In the genomic region with DNA sequence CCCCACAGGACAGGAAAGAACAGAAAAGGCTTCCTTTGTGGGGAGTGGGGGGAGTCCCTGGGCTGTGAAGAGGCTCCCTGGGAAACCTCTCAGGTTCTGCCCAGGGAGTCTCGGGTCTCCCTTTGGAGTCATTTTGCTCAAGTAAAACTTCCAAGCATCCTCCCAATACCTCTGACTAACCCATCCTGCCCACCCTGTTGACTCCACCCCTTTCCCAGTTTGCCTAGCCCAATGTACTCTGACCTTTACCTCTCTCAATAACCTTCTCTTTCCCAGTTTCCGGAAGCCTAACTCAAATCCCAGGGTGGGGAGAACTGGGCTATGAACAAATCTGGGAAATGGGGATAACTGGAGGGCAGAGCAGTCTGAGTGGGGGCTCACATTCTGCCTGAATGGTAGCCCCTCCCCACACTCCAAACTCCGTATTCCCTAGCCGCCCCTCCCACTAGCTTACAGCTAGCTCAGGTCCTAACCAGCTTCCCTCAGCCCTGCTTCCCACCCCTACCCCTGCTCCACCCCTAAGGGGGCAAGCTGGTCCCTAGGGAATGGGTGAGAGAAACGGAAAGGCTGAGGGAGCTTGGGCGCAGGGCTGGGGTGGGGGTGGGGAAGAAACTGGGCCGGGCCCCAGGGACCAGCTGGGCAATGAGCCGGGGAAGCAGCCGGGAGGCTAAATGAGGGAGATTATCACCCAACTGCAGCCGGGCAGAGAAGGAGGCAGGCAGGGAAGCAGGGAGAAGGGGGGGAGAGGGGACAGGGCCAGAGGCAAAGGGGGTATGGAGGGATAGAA, we compare ENCODE assay signal across 8 mouse cellular contexts. TPM values are rescaled to one million over a fixed set of nuclear protein-coding genes. Genes with fewer than 3 reads are reported as not detected.
DNase-seq lines count a peak whose midpoint lies in the region; ATAC-seq and TF ChIP-seq lines count a peak whose summit lies in the region.

No protein-coding gene starts in this region.

- TF ChIP-seq EP300 in MEL (IDR thresholded peaks at IDR 0.05; ENCODE audit: low read depth in 1 of 2, low read length in 2 of 2): peak in 1 of 2 experiments; percentile 56; a peak in 2 of 4 replicates

- H3K4me2 ChIP-seq in hindbrain, embryonic 11.5 days (replicated peaks; ENCODE audit: low read depth, low read length): peak overlapping the region; percentile 22

- peak; percentile 53 for DNase-seq in cerebellum, adult 9-11 months
- DNase-seq in cerebellum, adult 9-10 months: no peak
- DNase-seq in MEL (ENCODE audit: low read depth, low spot score): peak; percentile 36
- DNase-seq in hindbrain, embryonic 11.5 days (ENCODE audit: low spot score): peak; percentile 55
- DNase-seq in midbrain, embryonic 10.5 days (ENCODE audit: low spot score): peak; percentile 67
- no peak for DNase-seq in gastrocnemius, adult 8-10 months (ENCODE audit: low spot score in 2 of 2)
- no peak for DNase-seq in right cerebral cortex, postnatal 36 days (ENCODE audit: low spot score in 2 of 2)
- DNase-seq in kidney, adult 18-20 months: no peak

- H3K27me3 ChIP-seq in MEL (ENCODE audit: control insufficient read depth in 1 of 2, insufficient read depth in 2 of 2, low read length in 2 of 2): peaks cover under 1 to 2% of the 10 kb centered on the region in 2 experiments; a peak in 2 of 4 replicates
- H3K27me3 ChIP-seq in hindbrain, embryonic 11.5 days (ENCODE audit: control insufficient read depth, insufficient read depth, low read length): peaks cover 34% of the 10 kb centered on the region
- peaks cover 86% of the 10 kb centered on the region for H3K27me3 ChIP-seq in midbrain, embryonic 10.5 days (ENCODE audit: low read depth, poor library complexity, severe bottlenecking)

- ATAC-seq in hindbrain, embryonic 11.5 days (ENCODE audit: low FRiP score): peak; percentile 12; the same call in 1 of the 2 replicates

- H3K4me1 ChIP-seq in MEL (ENCODE audit: control insufficient read depth in 1 of 2, insufficient read depth in 2 of 2, low read length in 2 of 2): peaks cover 23 to 42% of the 10 kb centered on the region in 2 experiments; a peak in 3 of 4 replicates
- H3K4me1 ChIP-seq in hindbrain, embryonic 11.5 days (replicated peaks; ENCODE audit: control insufficient read depth, insufficient read depth, low read length): peaks cover 57% of the 10 kb centered on the region
- peaks cover 99% of the 10 kb centered on the region for H3K4me1 ChIP-seq in midbrain, embryonic 10.5 days

- no peak for TF ChIP-seq CTCF in MEL (IDR thresholded peaks at IDR 0.05 in 2 of 3, conservative IDR thresholded peaks at IDR 0.05 in 1 of 3; ENCODE audit: control insufficient read depth in 1 of 3, insufficient read depth in 1 of 3, low read depth in 2 of 3, low read length in 3 of 3, poor library complexity in 1 of 3, severe bottlenecking in 1 of 3)

- no peaks in the 10 kb centered on the region for H3K9me3 ChIP-seq in MEL (replicated peaks; ENCODE audit: insufficient read depth, low read length)
- no peaks in the 10 kb centered on the region for H3K9me3 ChIP-seq in hindbrain, embryonic 11.5 days (ENCODE audit: control insufficient read depth, low read length)
- no peaks in the 10 kb centered on the region for H3K9me3 ChIP-seq in midbrain, embryonic 10.5 days (replicated peaks)

- H3K9ac ChIP-seq in MEL (ENCODE audit: control insufficient read depth, low read depth, low read length, poor library complexity, severe bottlenecking): peak overlapping the region; percentile 50
- H3K9ac ChIP-seq in hindbrain, embryonic 11.5 days (ENCODE audit: low read depth, low read length): no peak overlapping the region

- 3% methylated on average over 10 of the region's 10 CpGs for WGBS in hindbrain, embryonic 11.5 days
- 2% methylated on average over 10 of the region's 10 CpGs for WGBS in midbrain, embryonic 10.5 days

- peaks cover 0 to 27% of the 10 kb centered on the region in 2 experiments; a peak in 2 of 4 replicates for H3K36me3 ChIP-seq in MEL (ENCODE audit: control insufficient read depth in 1 of 2, insufficient read depth in 2 of 2, low read length in 2 of 2)
- peaks cover 2% of the 10 kb centered on the region; the same call in 1 of the 2 replicates for H3K36me3 ChIP-seq in hindbrain, embryonic 11.5 days (ENCODE audit: control insufficient read depth, insufficient read depth, low read length)
- H3K36me3 ChIP-seq in midbrain, embryonic 10.5 days: peaks cover under 1% of the 10 kb centered on the region; the same call in 1 of the 2 replicates

- TF ChIP-seq POLR2A in MEL (IDR thresholded peaks at IDR 0.05; ENCODE audit: control insufficient read depth in 1 of 2, insufficient read depth in 1 of 2, low read depth in 1 of 2, low read length in 2 of 2, poor library complexity in 1 of 2): no peak

- no peak for TF ChIP-seq RAD21 in MEL (IDR thresholded peaks at IDR 0.05; ENCODE audit: low read depth, low read length)

- peak overlapping the region; percentile 42 to 64 for H3K4me3 ChIP-seq in MEL (ENCODE audit: control insufficient read depth in 1 of 2, insufficient read depth in 1 of 2, low read depth in 2 of 2, low read length in 2 of 2)
- H3K4me3 ChIP-seq in hindbrain, embryonic 11.5 days (ENCODE audit: low read depth, low read length): no peak overlapping the region
- H3K4me3 ChIP-seq in midbrain, embryonic 10.5 days: peak overlapping the region; percentile 54

- H3K27ac ChIP-seq in MEL (ENCODE audit: control insufficient read depth, low read depth, low read length): peak overlapping the region; percentile 81; the same call in 1 of the 2 replicates
- H3K27ac ChIP-seq in hindbrain, embryonic 11.5 days (ENCODE audit: low read depth, low read length): peak overlapping the region; percentile 90
- H3K27ac ChIP-seq in midbrain, embryonic 10.5 days (replicated peaks): peak overlapping the region; percentile 91

- H3K79me2 ChIP-seq in MEL (ENCODE audit: control insufficient read depth, insufficient read depth, low read length, poor library complexity): no peaks in the 10 kb centered on the region; the same call in 1 of the 2 replicates

TF ChIP-seq in MEL, 35 proteins besides CTCF, POLR2A, EP300 and RAD21 (continues in another document):
- no peak for TF ChIP-seq ZC3H11A (IDR thresholded peaks at IDR 0.05; ENCODE audit: low read depth, low read length)
- TF ChIP-seq GATA1 (IDR thresholded peaks at IDR 0.05; ENCODE audit: low read depth, low read length): no peak
- no peak for TF ChIP-seq BHLHE40 (IDR thresholded peaks at IDR 0.05; ENCODE audit: borderline replicate concordance, low read depth, low read length)
- 0 out of 2 replicates have a peak, but pooled peaks have one; percentile 37 for TF ChIP-seq MAZ (IDR thresholded peaks at IDR 0.05; ENCODE audit: low read depth, low read length)
- TF ChIP-seq RCOR1 (IDR thresholded peaks at IDR 0.05; ENCODE audit: low read depth, low read length): no peak
- TF ChIP-seq TCF12 (IDR thresholded peaks at IDR 0.05; ENCODE audit: low read depth, low read length): peak; percentile 90
- no peak; the same call in 1 of the 2 replicates for TF ChIP-seq KAT2A (conservative IDR thresholded peaks at IDR 0.05; ENCODE audit: low read depth, low read length)
- no peak for TF ChIP-seq USF2 (IDR thresholded peaks at IDR 0.05; ENCODE audit: borderline replicate concordance in 1 of 2, insufficient read depth in 1 of 2, low read depth in 1 of 2, low read length in 2 of 2)
- TF ChIP-seq MYB (IDR thresholded peaks at IDR 0.05; ENCODE audit: low read depth, low read length): no peak
- TF ChIP-seq SIN3A (IDR thresholded peaks at IDR 0.05; ENCODE audit: low read length): no peak
- no peak for TF ChIP-seq MAX (IDR thresholded peaks at IDR 0.05; ENCODE audit: low read length)
- TF ChIP-seq TAL1 (IDR thresholded peaks at IDR 0.05; ENCODE audit: low read length): peak; percentile 54

RNA-seq across cellular contexts. Expression of a gene that starts 2.8 kb away (rescaled TPM):
- 0.19 TPM in 1 of 2 replicates, not detected in the other for total RNA-seq in MEL (2012; rRNA removed)
- polyA plus RNA-seq in MEL (2012; ENCODE audit: insufficient read depth in 1 of 2, insufficient read length in 2 of 2, low read depth in 1 of 2, low replicate concordance in 2 of 2, missing spikeins in 1 of 2): under 1 TPM in 1 of 2 experiments, not detected in 1; 0.18 TPM
- polyA plus RNA-seq in hindbrain, embryonic 11.5 days (2014; fragmentation: Nextera tagmentation; extraction: Ambion mirVana): 1.9 and 4.4 TPM in 2 replicates
- 6.1 and 17.7 TPM in 2 replicates for polyA plus RNA-seq in midbrain, embryonic 10.5 days (2016; fragmentation: Nextera tagmentation; extraction: Ambion mirVana)
- total RNA-seq in gastrocnemius, adult 8-10 months (2022): not detected

RNA-seq across cellular contexts. Expression of a gene that starts 11.7 kb away (rescaled TPM):
- total RNA-seq in MEL (2012; rRNA removed): 63.8 and 65.0 TPM in 2 replicates
- 100 to 1,000 TPM in 1 of 2 experiments, not detected in 1; 145 TPM for polyA plus RNA-seq in MEL (2012; ENCODE audit: insufficient read depth in 1 of 2, insufficient read length in 2 of 2, low read depth in 1 of 2, low replicate concordance in 2 of 2, missing spikeins in 1 of 2)
- 53.8 and 56.3 TPM in 2 replicates for polyA plus RNA-seq in hindbrain, embryonic 11.5 days (2014; fragmentation: Nextera tagmentation; extraction: Ambion mirVana)
- polyA plus RNA-seq in midbrain, embryonic 10.5 days (2016; fragmentation: Nextera tagmentation; extraction: Ambion mirVana): 70.2 and 73.1 TPM in 2 replicates
- total RNA-seq in gastrocnemius, adult 8-10 months (2022): 10 to 100 TPM; 41.1 to 50.3 (median 42.8) TPM

RNA-seq across cellular contexts. Expression of a gene that starts 31.6 kb away (rescaled TPM):
- total RNA-seq in MEL (2012; rRNA removed): 23.9 and 32.3 TPM in 2 replicates
- 10 to 100 TPM in 1 of 2 experiments, not detected in 1; 49.0 TPM for polyA plus RNA-seq in MEL (2012; ENCODE audit: insufficient read depth in 1 of 2, insufficient read length in 2 of 2, low read depth in 1 of 2, low replicate concordance in 2 of 2, missing spikeins in 1 of 2)
- 17.8 and 20.2 TPM in 2 replicates for polyA plus RNA-seq in hindbrain, embryonic 11.5 days (2014; fragmentation: Nextera tagmentation; extraction: Ambion mirVana)
- polyA plus RNA-seq in midbrain, embryonic 10.5 days (2016; fragmentation: Nextera tagmentation; extraction: Ambion mirVana): 24.4 and 25.2 TPM in 2 replicates
- total RNA-seq in gastrocnemius, adult 8-10 months (2022): 1 to 10 TPM; 2.0 to 3.5 (median 2.5) TPM

RNA-seq across cellular contexts. Expression of a gene that starts 31.9 kb away (rescaled TPM):
- total RNA-seq in MEL (2012; rRNA removed): 0.33 and 0.65 TPM in 2 replicates
- polyA plus RNA-seq in MEL (2012; ENCODE audit: insufficient read depth in 1 of 2, insufficient read length in 2 of 2, low read depth in 1 of 2, low replicate concordance in 2 of 2, missing spikeins in 1 of 2): 1 to 10 TPM in 1 of 2 experiments, not detected in 1; 1.4 TPM
- polyA plus RNA-seq in hindbrain, embryonic 11.5 days (2014; fragmentation: Nextera tagmentation; extraction: Ambion mirVana): 11.1 and 11.6 TPM in 2 replicates
- polyA plus RNA-seq in midbrain, embryonic 10.5 days (2016; fragmentation: Nextera tagmentation; extraction: Ambion mirVana): 9.9 and 17.4 TPM in 2 replicates
- not detected for total RNA-seq in gastrocnemius, adult 8-10 months (2022)

RNA-seq across cellular contexts. Expression of a gene that starts 58.8 kb away (rescaled TPM):
- 0.08 TPM in 1 of 2 replicates, not detected in the other for total RNA-seq in MEL (2012; rRNA removed)
- 1 to 10 TPM in 1 of 2 experiments, not detected in 1; 1.2 TPM for polyA plus RNA-seq in MEL (2012; ENCODE audit: insufficient read depth in 1 of 2, insufficient read length in 2 of 2, low read depth in 1 of 2, low replicate concordance in 2 of 2, missing spikeins in 1 of 2)
- 34.0 and 34.4 TPM in 2 replicates for polyA plus RNA-seq in hindbrain, embryonic 11.5 days (2014; fragmentation: Nextera tagmentation; extraction: Ambion mirVana)
- 35.2 and 35.7 TPM in 2 replicates for polyA plus RNA-seq in midbrain, embryonic 10.5 days (2016; fragmentation: Nextera tagmentation; extraction: Ambion mirVana)
- total RNA-seq in gastrocnemius, adult 8-10 months (2022): 10 to 100 TPM; 22.2 to 38.4 (median 28.3) TPM

Comparison
In these comparisons a context has a peak if more than half of its experiments do, and no peak if none do; other contexts are left out.
1. DNase-seq: peak in cerebellum, adult 9-11 months (single experiment), MEL (single experiment), hindbrain, embryonic 11.5 days (single experiment) and midbrain, embryonic 10.5 days (single experiment); none in cerebellum, adult 9-10 months (single experiment), gastrocnemius, adult 8-10 months (0 of 2), right cerebral cortex, postnatal 36 days (0 of 2) and kidney, adult 18-20 months (single experiment).
2. Peak in every context shown above with its lines, with median percentiles within 50 percentile points of each other: H3K27ac ChIP-seq.